Mouse (Mus musculus) ES-CJ7 (cell line): ENCODE results near the gene Ccdc177.

Experiments used
- DNase-seq: peaks from one replicate; pipeline ENCODE4 v3.0.0; 2011; ENCODE audit warnings: low read depth, low spot score

The Ccdc177 gene

GRCm38 (mm10) chr12:80785005-80785404, 24.5 kb upstream of the Ccdc177 start:
- DNase-seq: no peak

- DNase-seq: no peak
Measured at GRCm38 (mm10) chr12:80783889-80784288, 23.4 kb upstream of the Ccdc177 start.

GRCm38 (mm10) chr12:80782892-80783291, 22.4 kb upstream of the Ccdc177 start:
- DNase-seq: peak; percentile 27

GRCm38 (mm10) chr12:80782190-80782589, 21.7 kb upstream of the Ccdc177 start:
- DNase-seq: no peak

GRCm38 (mm10) chr12:80779760-80780159, 19.3 kb upstream of the Ccdc177 start:
- DNase-seq: no peak

GRCm38 (mm10) chr12:80778188-80778936, 17.9 kb upstream of the Ccdc177 start:
- DNase-seq: peak; percentile 34

GRCm38 (mm10) chr12:80776046-80776634, 15.7 kb upstream of the Ccdc177 start:
- DNase-seq: no peak

- no peak for DNase-seq
Measured at GRCm38 (mm10) chr12:80774786-80775185, 14.3 kb upstream of the Ccdc177 start.

GRCm38 (mm10) chr12:80769697-80770096, 9.2 kb upstream of the Ccdc177 start:
- DNase-seq: peak; percentile 88

GRCm38 (mm10) chr12:80764116-80764515, 3.6 kb upstream of the Ccdc177 start:
- no peak for DNase-seq

GRCm38 (mm10) chr12:80762982-80763381, 2.5 kb upstream of the Ccdc177 start:
- DNase-seq: no peak

- DNase-seq: peak; percentile 34
Measured at GRCm38 (mm10) chr12:80759713-80760395, 633 bp downstream of the Ccdc177 start.

GRCm38 (mm10) chr12:80759387-80759712, 1.1 kb downstream of the Ccdc177 start:
- no peak for DNase-seq

GRCm38 (mm10) chr12:80758559-80759386, 1.7 kb downstream of the Ccdc177 start:
- DNase-seq: no peak

GRCm38 (mm10) chr12:80757751-80758558, 2.5 kb downstream of the Ccdc177 start:
- peak; percentile 79 for DNase-seq

- no peak for DNase-seq
Measured at GRCm38 (mm10) chr12:80751556-80751955, 8.9 kb downstream of the Ccdc177 start.

GRCm38 (mm10) chr12:80746031-80746813, 14.3 kb downstream of the Ccdc177 start:
- no peak for DNase-seq

- no peak for DNase-seq
Measured at GRCm38 (mm10) chr12:80744614-80745013, 15.9 kb downstream of the Ccdc177 start.

GRCm38 (mm10) chr12:80739482-80739881, 21.0 kb downstream of the Ccdc177 start:
- DNase-seq: peak; percentile 48

- DNase-seq: no peak
Measured at GRCm38 (mm10) chr12:80737283-80737600, 23.2 kb downstream of the Ccdc177 start.
